Mouse (Mus musculus): Measurements from ENCODE around the gene Hoxd1. TPM values are rescaled to one million over a fixed set of nuclear protein-coding genes. Genes with fewer than 3 reads are reported as not detected.

The Hoxd1 gene
- polyA plus RNA-seq, 1 experiment from 2014 or later = not detected

DNA sequence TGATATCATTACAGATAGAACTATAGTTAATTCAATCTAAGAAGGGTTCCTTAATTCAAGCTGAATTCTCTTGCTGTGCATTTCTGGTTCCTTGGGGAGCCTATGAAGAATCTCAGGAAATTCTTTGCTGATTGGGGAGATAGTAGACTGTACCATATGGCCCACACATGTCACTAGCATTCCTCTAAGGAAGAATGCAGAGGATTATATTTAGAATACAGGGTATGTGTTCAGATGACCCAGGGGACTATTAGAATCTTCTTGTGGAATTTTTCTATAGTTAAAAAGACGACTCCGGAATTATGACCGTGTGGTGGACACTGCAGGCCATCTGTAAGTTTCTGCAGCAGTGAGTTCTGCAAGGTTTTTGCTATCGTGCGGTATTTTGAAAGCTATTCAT, 18.6 kb downstream of the Hoxd1 start:
- Histone ChIP-seq H3K4me1 (ENCODE audit: control insufficient read depth, insufficient read depth, low read length) (no peaks in the 10 kb centered on the region), H3K36me3 (ENCODE audit: control insufficient read depth, insufficient read depth, low read length) (no peaks in the 10 kb centered on the region), H3K4me3 (ENCODE audit: low read depth, low read length) (no peak overlapping the region), H3K27me3 (ENCODE audit: control insufficient read depth, insufficient read depth, low read length) (no peaks in the 10 kb centered on the region), H3K27ac (ENCODE audit: low read depth, low read length) (no peak overlapping the region), H3K4me2 (no peak overlapping the region), H3K9ac (ENCODE audit: low read length) (no peak overlapping the region), H3K9me3 (ENCODE audit: control insufficient read depth, low read length) (no peaks in the 10 kb centered on the region)
- no peak for ATAC-seq (ENCODE audit: low FRiP score)
- WGBS = 83% methylated on average over 5 of the region's 5 CpGs
- no peak for DNase-seq (ENCODE audit: low spot score, missing footprints)

DNA sequence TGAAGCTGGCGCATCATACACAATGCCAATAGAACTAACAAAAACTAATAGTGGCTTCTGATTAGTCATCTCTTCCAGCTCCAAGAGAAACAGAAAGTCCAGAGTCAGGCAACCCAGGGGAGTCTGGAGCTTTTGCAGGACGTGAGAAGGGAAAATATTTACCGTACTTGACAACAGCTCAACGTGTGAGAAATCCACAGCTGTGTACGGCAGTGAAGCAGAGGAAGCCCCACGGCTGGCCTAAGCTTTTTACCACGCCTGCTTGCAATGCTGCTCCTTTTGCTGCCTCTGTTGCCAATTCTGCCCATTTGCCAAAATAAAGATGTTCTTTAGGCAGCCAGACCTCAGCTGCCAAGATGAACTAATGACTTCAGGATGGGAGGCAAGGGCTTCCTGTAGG, 32.8 kb downstream of the Hoxd1 start:
- WGBS = 75% methylated on average over 7 of the region's 7 CpGs
- Histone ChIP-seq H3K4me3 (ENCODE audit: low read depth, low read length) (no peak overlapping the region), H3K4me1 (ENCODE audit: control insufficient read depth, insufficient read depth, low read length) (no peaks in the 10 kb centered on the region), H3K9me3 (ENCODE audit: control insufficient read depth, low read length) (no peaks in the 10 kb centered on the region), H3K27me3 (ENCODE audit: control insufficient read depth, insufficient read depth, low read length) (no peaks in the 10 kb centered on the region), H3K9ac (ENCODE audit: low read length) (no peak overlapping the region), H3K4me2 (no peak overlapping the region), H3K36me3 (ENCODE audit: control insufficient read depth, insufficient read depth, low read length) (no peaks in the 10 kb centered on the region), H3K27ac (ENCODE audit: low read depth, low read length) (no peak overlapping the region)
- no peak for DNase-seq (ENCODE audit: low spot score, missing footprints)
- no peak for ATAC-seq (ENCODE audit: low FRiP score)

GRCm38 (mm10) chr2:74808431-74808830, 45.7 kb downstream of the Hoxd1 start:
- Histone ChIP-seq H3K36me3 (ENCODE audit: control insufficient read depth, insufficient read depth, low read length) (no peaks in the 10 kb centered on the region), H3K4me2 (no peak overlapping the region), H3K4me3 (ENCODE audit: low read depth, low read length) (no peak overlapping the region), H3K27ac (ENCODE audit: low read depth, low read length) (no peak overlapping the region), H3K27me3 (ENCODE audit: control insufficient read depth, insufficient read depth, low read length) (no peaks in the 10 kb centered on the region), H3K9ac (ENCODE audit: low read length) (no peak overlapping the region), H3K4me1 (ENCODE audit: control insufficient read depth, insufficient read depth, low read length) (no peaks in the 10 kb centered on the region), H3K9me3 (ENCODE audit: control insufficient read depth, low read length) (no peaks in the 10 kb centered on the region)
- DNase-seq (ENCODE audit: low spot score, missing footprints) (no peak), ATAC-seq (ENCODE audit: low FRiP score) (no peak)
- 83% methylated on average over 5 of the region's 5 CpGs for WGBS

MicroRNA genes within 50 kb of the gene (microRNA counts, 519-probe panel; counts per million panel counts)
- not detected for microRNA mmu-miR-10b

Small RNA genes lying within 50 kb of the gene (microRNA-seq; reads per million reads assigned to microRNA genes)
- gene Mir10b = 53.5 reads per million, percentile 47 among the genes with 10 or more reads in this experiment

Other genes with a start within 250 kb of the Hoxd1 start
- 56.2 and 58.4 TPM in 2 replicates for gene Lnpk, start 183.5 kb upstream of the Hoxd1 start, polyA plus RNA-seq (2014; fragmentation: Nextera tagmentation; extraction: Ambion mirVana)
- 1.5 and 1.9 TPM in 2 replicates for gene Evx2, start 103.4 kb upstream of the Hoxd1 start, polyA plus RNA-seq (2014; fragmentation: Nextera tagmentation; extraction: Ambion mirVana)
- not detected in 2 replicates for gene Hoxd13, start 94.7 kb upstream of the Hoxd1 start, polyA plus RNA-seq (2014; fragmentation: Nextera tagmentation; extraction: Ambion mirVana)
- gene Hoxd12, start 88.0 kb upstream of the Hoxd1 start, polyA plus RNA-seq (2014; fragmentation: Nextera tagmentation; extraction: Ambion mirVana) = not detected in 2 replicates
- not detected in 2 replicates for gene Hoxd11, start 83.4 kb upstream of the Hoxd1 start, polyA plus RNA-seq (2014; fragmentation: Nextera tagmentation; extraction: Ambion mirVana)
- not detected in 2 replicates for gene Hoxd10, start 71.1 kb upstream of the Hoxd1 start, polyA plus RNA-seq (2014; fragmentation: Nextera tagmentation; extraction: Ambion mirVana)
- not detected in 2 replicates for gene Hoxd9, start 65.3 kb upstream of the Hoxd1 start, polyA plus RNA-seq (2014; fragmentation: Nextera tagmentation; extraction: Ambion mirVana)
- 0.11 TPM in 1 of 2 replicates, not detected in the other for gene Hoxd8, start 58.4 kb upstream of the Hoxd1 start, polyA plus RNA-seq (2014; fragmentation: Nextera tagmentation; extraction: Ambion mirVana)
- gene Hoxd3, start 51.1 kb upstream of the Hoxd1 start, polyA plus RNA-seq (2014; fragmentation: Nextera tagmentation; extraction: Ambion mirVana) = 0.07 and 0.14 TPM in 2 replicates
- gene Hoxd4, start 51.1 kb upstream of the Hoxd1 start, polyA plus RNA-seq (2014; fragmentation: Nextera tagmentation; extraction: Ambion mirVana) = not detected in 2 replicates
- not detected in 2 replicates for gene Gm28230, start 36.3 kb upstream of the Hoxd1 start, polyA plus RNA-seq (2014; fragmentation: Nextera tagmentation; extraction: Ambion mirVana)
- gene Mtx2, start 62.8 kb downstream of the Hoxd1 start, polyA plus RNA-seq (2014; fragmentation: Nextera tagmentation; extraction: Ambion mirVana) = 124 and 130 TPM in 2 replicates

Measured in midbrain, embryonic 11.5 days (tissue).